Mouse (Mus musculus): Measurements from ENCODE around the gene Calr4. TPM values are rescaled to one million over a fixed set of nuclear protein-coding genes. Genes with fewer than 3 reads are reported as not detected.

Calr4 gene
- total and polyA plus RNA-seq, 3 experiments: 0.04 TPM; not detected in 2

DNA sequence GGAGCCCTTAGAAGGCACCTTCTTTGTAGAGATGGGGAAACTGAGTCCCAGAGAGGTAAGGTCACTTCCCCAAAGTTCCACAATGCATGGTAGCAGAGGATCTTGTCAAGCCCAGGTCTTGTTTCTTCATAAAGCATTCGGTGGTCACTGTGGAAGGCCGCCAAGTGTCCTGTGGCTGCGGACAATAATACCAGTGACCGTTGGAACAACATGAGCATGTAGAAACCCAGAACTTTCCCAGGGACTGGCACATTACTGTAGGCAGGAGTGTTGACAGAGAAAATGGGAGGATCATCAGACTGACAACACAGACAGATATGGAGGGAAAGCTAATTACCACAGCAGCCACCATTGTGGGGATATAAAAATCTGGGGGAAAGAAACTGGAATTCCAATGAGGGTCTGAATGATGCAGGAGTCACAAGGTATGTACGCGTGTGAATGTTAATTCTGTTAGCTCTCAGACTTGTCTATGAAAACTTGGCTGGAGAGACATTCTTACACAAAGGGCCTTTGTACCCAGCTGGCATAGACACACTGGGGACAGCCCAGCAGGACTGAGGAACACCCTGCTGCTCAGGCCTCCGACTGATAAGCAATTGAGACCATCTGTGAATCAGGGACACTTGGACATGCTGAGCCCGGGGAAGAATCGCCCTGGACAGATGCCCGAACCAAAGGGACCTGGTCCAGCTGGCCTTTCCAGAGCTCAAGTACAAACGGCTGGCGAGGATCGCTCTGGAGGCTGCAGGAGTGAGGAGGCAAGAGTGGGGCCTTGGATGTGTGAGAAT is 9.3 kb upstream of the Calr4 start:
- Histone ChIP-seq H3K4me3 (ENCODE audit: control insufficient read depth in 1 of 2, insufficient read depth in 1 of 2, low read depth in 2 of 2, low read length in 2 of 2) (no peak overlapping the region), H3K27ac (ENCODE audit: control insufficient read depth, low read depth, low read length) (no peak overlapping the region), H3K27me3 (ENCODE audit: control insufficient read depth in 1 of 2, insufficient read depth in 2 of 2, low read length in 2 of 2) (peaks cover 0 to 9% of the 10 kb centered on the region in 2 experiments)

DNA sequence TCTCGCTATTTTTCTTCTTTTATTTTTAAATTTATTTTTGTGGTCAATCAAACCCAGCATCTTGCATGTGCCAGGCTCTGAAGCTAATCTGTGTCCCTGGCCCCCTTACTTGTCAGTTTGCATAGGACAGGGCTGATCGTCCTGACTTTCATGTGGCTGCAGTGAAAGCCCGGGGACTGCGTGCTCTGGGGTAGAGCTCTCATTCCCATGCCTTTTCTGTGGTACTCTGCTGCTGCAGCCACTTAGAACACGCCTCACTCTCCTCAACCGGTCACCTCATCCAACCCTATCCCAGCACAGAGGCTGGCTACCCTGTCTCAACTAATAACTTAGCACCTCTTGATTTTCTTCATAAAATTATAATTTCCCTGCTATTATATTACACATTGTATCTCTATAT is 8.7 kb upstream of the Calr4 start:
- H3K36me3 ChIP-seq (ENCODE audit: control insufficient read depth in 1 of 2, insufficient read depth in 2 of 2, low read length in 2 of 2): no peaks in the 10 kb centered on the region
- TF ChIP-seq ZC3H11A (IDR thresholded peaks at IDR 0.05; ENCODE audit: low read depth, low read length) (no peak), USF1 (IDR thresholded peaks at IDR 0.05; ENCODE audit: low read depth, low read length) (no peak), MXI1 (IDR thresholded peaks at IDR 0.05; ENCODE audit: low read depth, low read length) (no peak), ZKSCAN1 (IDR thresholded peaks at IDR 0.05; ENCODE audit: low read depth, low read length) (no peak), UBTF (IDR thresholded peaks at IDR 0.05; ENCODE audit: borderline replicate concordance, insufficient read depth, low read depth, low read length) (no peak), SIN3A (IDR thresholded peaks at IDR 0.05; ENCODE audit: low read length) (no peak), ELF1 (IDR thresholded peaks at IDR 0.05; ENCODE audit: low read depth, low read length) (no peak)
- no peak overlapping the region for H3K4me3 ChIP-seq (ENCODE audit: control insufficient read depth in 1 of 2, insufficient read depth in 1 of 2, low read depth in 2 of 2, low read length in 2 of 2)
- DNase-seq (ENCODE audit: low read depth, low spot score): no peak
- no peaks in the 10 kb centered on the region for H3K9me3 ChIP-seq (replicated peaks; ENCODE audit: insufficient read depth, low read length)
- peaks cover 1 to 9% of the 10 kb centered on the region in 2 experiments for H3K27me3 ChIP-seq (ENCODE audit: control insufficient read depth in 1 of 2, insufficient read depth in 2 of 2, low read length in 2 of 2)
- no peak overlapping the region for H3K27ac ChIP-seq (ENCODE audit: control insufficient read depth, low read depth, low read length)
- no peaks in the 10 kb centered on the region for H3K79me2 ChIP-seq (ENCODE audit: control insufficient read depth, insufficient read depth, low read length, poor library complexity)
- H3K4me1 ChIP-seq (ENCODE audit: control insufficient read depth in 1 of 2, insufficient read depth in 2 of 2, low read length in 2 of 2): no peaks in the 10 kb centered on the region
- H3K9ac ChIP-seq (ENCODE audit: control insufficient read depth, low read depth, low read length, poor library complexity, severe bottlenecking): no peak overlapping the region

More for the DNA sequence above, 9.3 kb upstream of the Calr4 start:
- Histone ChIP-seq H3K36me3 (ENCODE audit: control insufficient read depth in 1 of 2, insufficient read depth in 2 of 2, low read length in 2 of 2) (no peaks in the 10 kb centered on the region), H3K79me2 (ENCODE audit: control insufficient read depth, insufficient read depth, low read length, poor library complexity) (no peaks in the 10 kb centered on the region), H3K4me1 (ENCODE audit: control insufficient read depth in 1 of 2, insufficient read depth in 2 of 2, low read length in 2 of 2) (no peaks in the 10 kb centered on the region), H3K9ac (ENCODE audit: control insufficient read depth, low read depth, low read length, poor library complexity, severe bottlenecking) (no peak overlapping the region), H3K9me3 (replicated peaks; ENCODE audit: insufficient read depth, low read length) (no peaks in the 10 kb centered on the region)
- DNase-seq (ENCODE audit: low read depth, low spot score): no peak
- TF ChIP-seq ETS1 (IDR thresholded peaks at IDR 0.05; ENCODE audit: low read depth, low read length) (no peak), CTCF (IDR thresholded peaks at IDR 0.05 in 2 of 3, conservative IDR thresholded peaks at IDR 0.05 in 1 of 3; ENCODE audit: control insufficient read depth in 1 of 3, insufficient read depth in 1 of 3, low read depth in 2 of 3, low read length in 3 of 3, poor library complexity in 1 of 3, severe bottlenecking in 1 of 3) (no peak), SMC3 (IDR thresholded peaks at IDR 0.05; ENCODE audit: low read depth, low read length) (no peak), POLR2AphosphoS5 (IDR thresholded peaks at IDR 0.05; ENCODE audit: borderline replicate concordance, low read depth, low read length) (no peak), CHD1 (IDR thresholded peaks at IDR 0.05; ENCODE audit: low read depth, low read length) (no peak), SIN3A (IDR thresholded peaks at IDR 0.05; ENCODE audit: low read length) (no peak), NRF1 (IDR thresholded peaks at IDR 0.05; ENCODE audit: insufficient read depth, low read depth, low read length, poor library complexity, severe bottlenecking) (no peak)

Measured in MEL (cell line).